Mouse (Mus musculus) layer of hippocampus, adult 18-20 months (tissue): ENCODE measurements around the gene Wwc1. TPM values are rescaled to one million over a fixed set of nuclear protein-coding genes. Genes with fewer than 3 reads are reported as not detected.

Experiments
- DNase-seq, 2 experiments: peaks; one replicate each; pipeline ENCODE4 v3.0.0; 2022; ENCODE audit warnings: low spot score in 2 of 2
- total RNA-seq, 2 experiments: library from RNA; stranded (reverse); gene quantifications; 2 replicates each; pipeline ENCODE4 v1.2.3; 2021

Wwc1 gene
- total RNA-seq, 2 experiments from 2014 or later = 99.4 to 107 TPM

DNA sequence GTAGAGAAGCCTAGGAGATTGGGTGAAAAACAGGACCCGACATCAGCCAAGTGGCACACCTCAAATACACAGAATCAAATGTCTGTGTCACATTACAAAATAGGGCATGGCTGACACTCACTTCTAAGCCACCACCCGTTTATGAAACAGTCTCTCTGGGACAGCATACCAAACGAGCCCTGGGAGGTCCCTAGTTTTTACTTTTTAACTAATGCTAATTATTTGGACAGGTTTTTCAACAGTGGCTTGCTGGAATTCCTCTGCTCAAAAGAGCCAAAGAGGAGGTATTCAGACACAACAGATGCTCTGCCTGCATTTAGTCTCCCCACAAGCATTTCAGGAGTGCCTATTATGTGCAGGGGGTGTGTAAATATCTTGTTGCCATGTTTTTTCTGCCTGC is 44.7 kb downstream of the Wwc1 start:
- DNase-seq = no peak

DNA sequence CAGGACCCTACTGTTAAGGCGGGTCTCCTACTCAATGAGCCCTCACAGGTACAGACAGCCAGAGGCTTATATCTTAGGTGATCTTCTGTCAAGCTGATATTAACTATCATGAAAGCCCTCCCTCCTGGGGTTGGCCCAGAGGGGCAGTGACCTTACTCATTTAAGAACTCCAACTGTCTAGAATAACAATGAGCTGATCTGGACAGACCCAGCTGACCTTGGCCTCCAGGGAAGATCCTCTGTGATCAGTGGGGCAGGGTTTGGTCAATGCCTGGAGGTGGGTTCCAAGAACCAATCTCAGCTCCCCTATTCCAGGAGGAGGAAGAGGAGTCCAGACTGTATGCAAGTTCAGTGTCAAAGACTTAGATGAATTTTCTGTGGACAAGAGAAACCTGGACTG is 45.2 kb downstream of the Wwc1 start:
- DNase-seq = no peak

DNA sequence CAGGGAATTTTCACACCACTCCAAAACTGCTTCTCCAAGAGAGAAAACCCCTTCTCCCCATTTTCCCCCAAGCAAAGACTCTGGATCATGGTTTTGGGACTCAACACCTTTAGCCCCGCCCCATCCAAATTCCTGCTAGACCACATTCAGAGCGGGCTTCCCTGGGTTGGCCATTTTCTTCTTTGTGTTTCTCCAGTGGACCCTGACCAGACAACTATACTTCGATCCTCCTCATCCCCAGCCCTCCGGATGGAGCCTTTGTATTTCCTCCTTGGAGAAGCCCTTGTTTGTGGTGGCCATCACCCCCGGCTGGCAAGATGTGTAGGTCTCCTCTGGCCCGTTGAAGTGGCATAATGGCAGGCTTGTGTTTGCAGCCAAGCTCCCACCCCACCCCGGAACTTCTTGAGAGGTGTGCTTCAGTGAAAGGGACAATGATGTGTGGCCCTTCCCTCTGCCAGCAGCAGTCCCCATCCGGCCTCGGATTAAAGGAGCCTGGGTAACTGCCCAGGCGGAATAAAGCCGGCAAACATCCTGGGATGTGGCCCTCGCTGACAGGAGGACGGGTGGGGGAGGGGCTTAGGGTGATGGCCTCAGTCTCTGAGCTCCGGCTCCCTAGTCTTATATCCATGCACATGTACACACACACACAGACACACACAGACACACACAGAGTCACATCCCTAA is 46.8 kb downstream of the Wwc1 start:
- peak in 1 of 2 experiments; percentile 43 for DNase-seq

DNA sequence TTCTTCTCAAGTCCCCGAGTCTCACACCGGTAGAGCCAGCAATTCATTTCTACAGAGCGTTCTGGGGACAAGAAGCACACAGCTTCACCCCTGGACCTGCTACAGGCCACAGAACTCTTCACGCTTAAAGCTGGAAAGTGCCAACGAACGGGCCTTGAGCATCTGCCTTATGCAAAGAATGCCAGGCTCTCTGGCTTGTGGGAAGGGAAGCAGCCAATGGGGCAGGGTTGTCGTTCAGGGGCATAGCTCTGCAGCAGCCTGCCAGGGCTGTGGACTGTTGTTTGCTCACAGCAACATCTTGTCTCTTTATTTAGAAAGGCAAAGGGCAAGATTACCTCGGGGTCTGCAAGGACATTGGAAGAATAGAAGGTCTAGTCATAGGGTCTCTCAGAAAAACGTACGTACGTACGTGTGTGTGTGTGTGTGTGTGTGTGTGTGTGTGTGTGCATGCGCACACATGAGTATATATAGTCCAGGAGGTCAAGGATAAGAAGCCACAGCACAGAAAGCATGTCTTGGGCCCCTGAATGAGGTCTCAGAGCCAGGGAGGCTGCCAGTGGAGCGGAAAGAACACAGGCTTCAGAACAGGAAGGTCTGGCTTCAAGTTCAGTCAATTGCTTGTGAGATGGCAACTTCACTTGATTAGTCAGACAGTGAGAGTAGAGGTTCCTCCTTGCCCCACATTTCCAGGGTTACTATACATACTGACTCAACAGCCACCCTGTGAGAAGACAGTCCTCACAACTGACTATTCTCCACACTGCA is 48.0 kb downstream of the Wwc1 start:
- DNase-seq = peak in 1 of 2 experiments; percentile 27

DNA sequence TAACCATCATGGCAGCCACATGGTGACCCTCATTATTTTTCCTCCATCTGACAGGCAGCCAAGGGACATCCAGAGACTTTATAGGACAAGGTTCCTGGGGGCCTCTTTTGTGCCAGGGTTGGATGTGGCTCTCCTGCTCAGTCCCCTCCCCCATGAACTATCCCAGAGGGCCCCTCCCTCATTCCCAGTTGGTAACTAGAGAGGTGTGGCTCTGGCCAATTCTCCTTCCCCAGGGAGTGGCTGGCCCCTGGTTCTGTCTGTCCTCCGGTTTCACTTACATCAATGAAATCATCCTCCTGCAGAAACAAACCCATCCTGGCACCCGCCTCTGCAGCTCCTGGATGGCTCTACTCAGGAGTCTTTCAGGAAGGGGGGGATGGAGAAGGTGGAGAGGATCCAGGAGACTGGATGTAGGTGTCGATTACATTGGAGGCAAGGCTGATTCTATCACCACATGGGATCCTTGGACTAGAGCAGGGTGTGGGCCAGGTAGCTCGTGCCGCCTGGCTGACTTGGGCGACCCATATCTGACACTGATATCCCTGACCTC is 49.7 kb downstream of the Wwc1 start:
- DNase-seq = no peak

DNA sequence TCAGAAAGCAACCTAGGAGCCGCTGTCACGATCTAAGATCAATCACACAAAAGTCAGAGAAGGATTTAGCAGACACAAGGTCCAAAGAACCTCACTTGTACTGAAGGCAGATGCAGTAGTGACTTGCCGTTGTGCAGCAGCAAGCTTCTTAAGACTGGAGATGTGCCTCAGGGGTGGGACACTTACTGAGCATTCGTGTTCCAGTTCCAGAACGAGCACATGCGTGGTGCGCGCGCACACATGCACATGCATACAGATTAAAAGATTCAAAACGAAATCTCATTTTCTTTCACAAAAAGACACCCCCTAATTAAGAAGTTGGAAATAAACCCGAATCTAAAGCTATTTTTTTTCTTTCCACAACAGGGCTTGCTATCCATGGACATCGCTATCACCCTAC is 51.9 kb downstream of the Wwc1 start:
- DNase-seq = peak in 1 of 2 experiments; percentile 33

DNA sequence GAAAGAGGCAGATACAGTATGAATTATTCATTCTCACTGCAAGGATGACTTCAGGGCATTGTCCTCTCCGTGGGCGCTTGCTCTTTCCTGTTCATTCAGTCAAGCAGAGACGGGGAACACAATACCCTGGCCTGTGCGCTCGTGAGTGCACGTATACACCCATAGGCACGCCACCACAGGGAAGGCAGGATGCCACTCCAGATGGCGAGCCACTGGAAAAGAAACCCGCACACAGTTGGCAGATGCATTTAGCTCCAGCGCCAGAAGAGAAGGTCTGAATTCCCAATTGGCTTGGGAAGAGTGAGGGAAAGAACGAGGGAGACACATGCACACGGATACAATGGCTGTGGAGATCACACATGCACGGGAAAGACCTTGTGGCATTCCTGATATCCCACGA is 53.0 kb downstream of the Wwc1 start:
- peak in 1 of 2 experiments; percentile 51 for DNase-seq

DNA sequence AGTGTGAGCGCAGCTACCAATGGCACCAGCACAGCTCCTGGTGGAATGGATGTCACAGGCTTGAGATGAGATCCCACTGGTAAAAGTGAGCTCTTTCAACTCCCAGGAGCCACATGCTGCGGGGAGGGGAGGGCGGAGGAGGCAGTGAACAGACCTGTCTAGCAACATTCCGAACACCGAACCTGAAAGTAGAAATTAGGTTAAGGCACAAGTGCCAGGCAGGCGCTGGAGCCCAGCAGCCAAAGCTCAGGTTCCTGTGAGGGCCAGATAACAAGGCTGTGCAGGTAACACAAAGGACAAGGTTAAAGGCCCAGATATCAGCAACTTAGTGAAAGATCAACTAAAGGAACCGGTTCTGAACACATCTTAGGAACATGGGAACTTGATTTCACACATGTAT is 54.7 kb downstream of the Wwc1 start:
- DNase-seq = no peak

DNA sequence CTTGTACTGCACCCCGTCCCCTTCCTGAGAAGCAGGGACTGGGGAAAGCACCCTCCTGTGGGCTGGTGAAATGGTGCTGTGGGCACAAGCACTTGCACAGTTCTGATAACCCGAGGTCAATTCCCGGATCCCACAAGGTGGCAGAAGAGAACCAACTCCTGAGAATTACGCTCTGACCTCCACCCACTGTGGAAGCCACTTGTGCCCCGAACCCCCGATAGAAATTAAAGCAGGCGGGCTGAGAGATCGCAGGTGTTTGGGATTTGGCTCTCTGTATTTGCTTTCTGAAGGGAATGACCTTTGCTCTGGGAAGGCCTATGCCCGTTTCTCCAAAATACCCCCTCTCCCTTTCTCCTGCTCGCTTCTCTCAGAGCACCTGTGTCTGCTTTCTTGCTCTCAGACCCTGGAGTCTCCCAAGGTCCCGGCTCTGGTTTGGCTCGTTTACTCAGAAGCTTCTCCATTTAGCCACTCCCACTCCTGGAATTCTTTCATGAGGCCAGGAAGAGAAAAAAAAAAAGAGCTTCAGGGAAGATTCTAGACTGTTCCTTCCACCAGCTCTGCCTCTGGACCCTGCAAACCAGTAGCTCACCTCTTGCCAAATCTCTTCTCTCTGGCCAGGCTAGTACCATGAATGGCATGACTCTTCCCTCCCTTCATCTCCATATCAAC is 58.0 kb downstream of the Wwc1 start:
- no peak for DNase-seq

DNA sequence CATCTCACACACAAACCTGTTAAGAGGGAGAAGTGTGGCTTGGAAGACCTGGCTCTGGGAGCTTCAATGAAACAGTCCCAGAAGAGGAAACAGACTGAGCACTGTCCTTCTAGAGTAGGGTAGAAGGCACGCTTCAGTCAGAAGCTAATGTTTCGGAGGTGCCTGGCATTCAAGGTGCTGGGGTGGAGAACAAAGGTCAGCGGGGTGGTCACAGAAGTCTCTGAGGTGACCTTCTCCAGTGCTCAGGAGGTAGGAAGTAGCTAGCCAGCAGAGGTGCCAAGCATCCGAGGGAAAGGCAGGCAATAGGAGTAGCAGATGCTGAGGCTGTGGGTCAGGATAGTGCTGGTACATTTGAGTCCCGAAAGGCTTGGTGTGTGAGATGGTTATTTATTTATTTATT is 59.6 kb downstream of the Wwc1 start:
- DNase-seq = no peak

DNA sequence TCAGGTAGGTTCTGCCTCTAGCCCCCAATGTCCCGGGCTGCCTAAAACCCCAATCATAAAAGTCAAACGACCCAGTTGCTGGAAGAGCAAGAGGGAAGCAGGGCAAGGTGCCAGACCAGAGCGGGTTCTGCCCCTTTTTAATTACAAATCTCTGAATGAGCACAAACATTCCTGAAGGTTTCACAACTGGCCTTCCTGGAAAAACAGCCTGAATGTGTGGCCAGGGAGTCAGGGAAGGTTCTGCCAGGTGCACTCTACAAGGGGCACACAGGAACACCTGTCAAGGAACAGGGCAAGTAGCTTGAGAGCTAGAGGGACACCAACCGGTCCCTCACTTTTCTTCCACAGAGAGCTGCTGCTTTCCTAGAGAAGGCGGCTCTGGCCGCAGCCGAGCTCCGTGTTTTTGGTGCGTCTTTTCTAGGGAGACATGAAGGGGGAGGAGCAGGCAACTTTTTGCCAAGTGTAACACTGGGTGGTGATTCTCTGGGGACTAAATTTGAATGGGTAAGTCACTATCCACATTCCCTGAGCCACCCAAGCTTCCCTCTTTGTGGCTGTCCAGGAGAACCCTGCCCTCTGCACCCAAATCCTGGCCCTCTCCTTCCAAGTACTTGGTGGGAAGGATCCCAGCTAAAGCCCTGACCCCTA is 60.3 kb downstream of the Wwc1 start:
- DNase-seq = no peak

DNA sequence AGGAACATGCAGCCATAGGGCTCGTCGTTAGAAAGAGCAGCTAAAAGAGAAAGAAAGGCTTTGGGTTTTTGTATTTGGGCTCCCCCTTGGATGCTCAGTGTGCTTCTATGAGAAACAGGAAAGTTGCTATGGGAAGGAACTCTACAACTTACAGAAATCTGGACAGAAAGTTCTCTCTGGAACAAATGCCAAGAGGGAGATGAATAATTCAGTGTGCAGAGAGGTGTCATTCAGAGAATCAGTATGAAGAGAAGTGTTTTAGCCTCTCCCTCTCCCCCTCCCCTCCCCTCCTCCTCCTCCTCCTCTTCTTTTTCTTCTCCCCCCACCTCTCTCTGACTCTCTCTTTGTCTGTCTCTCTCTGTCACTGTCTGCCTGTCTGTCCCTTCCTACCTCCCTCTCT is 60.9 kb downstream of the Wwc1 start:
- no peak for DNase-seq

DNA sequence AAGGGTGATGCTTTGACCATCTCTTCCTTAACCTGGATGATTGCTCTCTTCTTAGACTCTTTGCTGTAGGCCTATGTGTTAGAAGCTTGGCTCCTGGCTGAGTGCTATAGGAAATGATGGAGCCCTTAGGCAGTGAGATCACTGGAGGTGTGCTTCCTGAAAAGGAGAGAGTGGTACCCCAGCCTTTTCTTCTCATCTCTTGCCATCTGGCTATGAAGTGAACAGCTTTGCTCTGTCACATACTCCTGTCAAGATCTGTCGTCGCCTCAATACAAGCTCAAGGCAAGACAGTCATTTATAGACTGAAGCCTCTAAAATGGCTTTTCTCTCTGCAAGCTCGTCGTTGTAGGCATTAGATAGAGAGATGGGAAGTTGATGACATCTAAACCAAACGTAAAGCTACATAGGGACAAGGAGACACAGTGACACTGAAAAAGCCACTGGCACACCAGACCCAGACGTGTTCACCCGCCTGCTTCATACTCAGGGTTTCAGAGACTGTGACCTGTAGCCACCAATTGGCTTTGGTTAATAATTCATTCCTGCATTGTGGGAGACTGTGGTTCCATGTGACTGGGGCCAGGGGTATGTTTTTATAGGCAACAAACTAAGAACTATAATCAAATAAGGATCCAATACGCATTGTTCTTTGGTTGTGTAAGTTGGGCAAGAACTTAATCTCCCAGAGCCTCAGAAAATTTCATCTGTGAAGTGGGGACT is 63.7 kb downstream of the Wwc1 start:
- DNase-seq = no peak

DNA sequence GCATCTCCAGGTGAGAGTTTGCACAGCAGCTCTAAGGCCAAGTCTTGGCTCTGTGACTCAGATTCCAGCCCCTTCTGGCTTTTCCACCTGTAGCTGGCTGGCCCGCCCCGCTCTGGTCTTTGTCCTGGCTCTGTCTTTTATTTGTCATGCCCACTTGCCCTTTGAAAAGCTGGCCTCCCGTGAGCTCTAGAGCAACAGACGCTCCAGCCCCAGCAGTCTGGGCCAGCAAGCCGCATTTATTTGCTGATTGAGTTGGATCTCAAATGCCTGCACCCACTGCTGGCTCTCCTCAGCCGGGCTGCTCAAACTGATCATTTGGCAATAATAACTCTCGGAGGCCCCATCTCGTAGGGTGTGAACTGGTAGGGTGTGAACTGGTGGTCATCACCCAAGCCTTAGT is 64.8 kb downstream of the Wwc1 start:
- DNase-seq = no peak

DNA sequence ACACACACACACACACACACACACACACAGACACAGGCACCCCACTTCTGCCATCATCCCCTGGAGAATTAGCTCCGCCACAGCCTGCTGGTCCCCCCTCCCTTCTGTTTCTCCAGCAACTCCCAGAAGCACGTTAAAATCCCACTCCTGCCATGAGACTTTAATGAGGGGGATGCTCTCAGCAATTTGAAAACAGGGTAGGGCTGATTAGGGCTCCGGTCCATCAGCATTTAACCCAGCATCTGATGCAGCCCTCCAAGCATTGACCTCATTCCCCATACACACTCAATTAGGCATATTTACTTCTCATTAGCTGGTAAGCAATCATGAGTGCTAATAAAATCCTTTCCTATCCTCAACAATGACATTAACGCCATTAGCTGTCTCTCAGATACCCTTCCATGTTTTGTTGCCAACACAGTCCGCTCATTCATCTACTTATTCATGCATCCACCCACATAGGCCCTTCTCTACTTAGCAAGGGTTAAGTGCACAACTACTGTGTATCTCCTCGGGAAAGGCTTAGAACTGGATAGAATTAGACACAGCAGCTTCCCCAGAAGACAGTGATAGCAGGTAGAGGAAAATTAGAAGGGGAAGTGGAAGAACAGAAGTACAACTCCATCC is 66.8 kb downstream of the Wwc1 start:
- no peak for DNase-seq

DNA sequence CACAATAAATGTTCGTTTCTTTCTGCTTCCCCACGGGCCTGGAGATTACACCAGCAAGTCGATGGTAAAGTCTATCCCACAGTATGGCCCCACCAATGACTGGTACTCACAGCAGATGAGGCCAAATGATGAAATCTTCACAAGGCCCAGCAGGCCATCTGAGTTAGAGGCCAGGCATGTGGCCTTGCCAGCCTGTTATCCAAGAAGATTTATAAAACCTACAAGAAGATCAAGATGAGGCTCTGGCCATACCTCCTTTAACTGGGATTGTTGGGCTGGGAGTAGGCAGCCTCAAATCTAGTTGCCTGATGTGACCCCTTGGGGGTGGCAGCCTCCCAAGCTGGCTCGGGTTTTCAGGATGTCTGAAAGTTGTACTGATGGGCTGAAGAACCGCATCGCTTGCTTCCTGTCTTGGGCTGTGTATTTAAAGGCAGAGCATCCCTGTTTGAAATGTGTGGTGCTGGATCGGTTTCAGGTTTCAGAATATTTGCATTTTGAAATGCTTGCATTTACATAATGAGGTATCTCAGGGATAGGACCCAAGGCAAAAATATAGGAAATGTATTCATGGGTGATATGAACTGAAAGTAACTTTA is 75.3 kb downstream of the Wwc1 start:
- DNase-seq = no peak

DNA sequence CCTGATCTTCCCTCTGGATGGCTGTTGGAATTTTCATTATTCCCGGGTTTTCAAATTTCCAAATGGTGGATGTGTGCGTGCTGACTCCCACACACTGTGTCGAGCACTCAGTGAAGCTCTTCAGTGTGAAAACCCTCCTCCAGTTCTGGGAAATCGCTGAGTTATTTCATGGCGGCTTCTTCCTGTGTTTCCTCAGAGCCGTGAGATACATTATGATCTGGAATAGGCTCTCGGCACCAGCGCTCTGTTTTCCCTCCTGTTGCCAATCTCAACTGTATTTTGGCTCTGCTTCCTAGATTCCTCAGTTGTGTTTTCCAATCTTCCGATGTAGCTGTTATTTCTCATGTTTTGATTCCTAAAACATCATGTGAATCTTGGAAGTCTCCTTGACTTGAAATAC is 77.2 kb downstream of the Wwc1 start:
- DNase-seq = peak in 1 of 2 experiments; percentile 62

DNA sequence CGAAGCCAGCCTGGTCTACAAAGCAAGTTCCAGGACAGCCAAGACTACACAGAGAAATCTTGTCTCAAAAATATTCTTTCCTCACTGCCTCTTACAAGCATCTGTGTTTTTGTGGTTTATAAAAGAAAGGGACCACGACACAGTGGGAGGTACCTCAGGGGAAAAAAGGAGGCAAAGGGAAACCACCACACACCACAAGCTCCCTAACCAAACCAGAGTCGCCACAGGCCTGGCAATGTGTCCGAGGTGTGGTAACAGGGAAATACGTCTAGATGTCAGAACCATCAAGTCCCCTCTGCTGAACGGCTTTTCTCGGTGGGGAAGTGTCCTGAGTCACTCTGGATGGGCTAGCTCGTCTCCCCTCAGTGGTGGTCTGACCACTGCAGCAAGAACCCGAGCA is 80.4 kb downstream of the Wwc1 start:
- no peak for DNase-seq

DNA sequence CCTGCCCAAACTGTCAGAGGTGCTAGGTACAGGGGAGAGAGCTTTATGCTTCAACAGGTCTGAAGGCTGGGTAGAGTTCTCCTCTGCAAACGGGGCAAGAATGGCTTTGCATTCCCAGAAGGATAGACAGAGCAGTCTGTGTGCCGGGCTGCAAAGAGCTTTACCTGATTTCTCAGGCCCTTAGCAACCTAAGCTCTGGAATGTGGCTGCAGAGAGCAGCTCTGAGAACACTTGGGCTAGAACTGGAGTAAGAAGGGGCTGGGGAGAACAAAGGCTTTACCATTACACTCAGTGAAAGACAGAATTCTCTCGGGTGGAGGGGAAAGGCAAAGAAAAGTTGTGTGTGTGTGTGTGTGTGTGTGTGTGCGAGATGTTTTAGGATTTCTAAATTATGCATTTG is 86.9 kb downstream of the Wwc1 start:
- no peak for DNase-seq

DNA sequence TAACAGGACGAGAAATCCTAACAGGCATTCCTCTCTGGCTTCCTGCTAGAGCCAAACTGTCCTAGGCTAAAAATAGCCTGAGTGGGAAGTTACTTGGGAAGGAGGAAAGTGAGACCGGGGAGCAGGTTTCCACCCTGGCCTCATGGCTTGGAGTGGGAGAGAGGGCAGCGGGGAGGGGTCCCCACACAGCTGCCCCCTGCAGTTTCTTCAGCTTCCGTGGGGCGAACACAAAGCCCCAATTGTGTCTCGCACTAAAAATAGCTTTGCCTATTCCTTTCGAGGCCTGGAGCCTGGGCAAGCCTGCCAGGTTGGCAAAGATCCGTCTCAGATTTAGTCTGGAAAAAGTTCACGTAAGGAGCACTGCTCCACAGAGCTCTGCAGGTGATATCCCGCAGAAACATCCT is 87.3 kb downstream of the Wwc1 start:
- DNase-seq = no peak
